Mouse (Mus musculus) midbrain, postnatal 0 days (tissue): ENCODE measurements around the gene Ptges3. TPM values are rescaled to one million over a fixed set of nuclear protein-coding genes. Genes with fewer than 3 reads are reported as not detected.

Experiments used
- ATAC-seq: fragments of 200-750 bp; cut with Nextera tagmentation; 2 replicates; pipeline ENCODE4 v1.8.0; 2017; ENCODE audit warnings: moderate number of reproducible peaks, mild to moderate bottlenecking, moderate TSS enrichment, moderate library complexity; ENCODE audit not compliant: low FRiP score
- DNase-seq: peaks from one replicate; pipeline ENCODE4 v3.0.0-alpha.2; 2015; ENCODE audit warnings: low spot score
- H3K27ac ChIP-seq: fragments of 300-500 bp; sonication (generic); 2 replicates; pipeline ENCODE4 v1.5.1; 2014; ENCODE audit warnings: low read depth, mild to moderate bottlenecking, low read length, mixed read lengths
- H3K27me3 ChIP-seq: fragments of 300-500 bp; sonication (generic); 2 replicates; pipeline ENCODE4 v1.6.1; 2014; ENCODE audit warnings: low read length, control low read depth, mixed read lengths; ENCODE audit not compliant: insufficient read depth
- H3K36me3 ChIP-seq: fragments of 300-500 bp; sonication (generic); 2 replicates; pipeline ENCODE4 v1.6.1; 2014; ENCODE audit warnings: low read length, control low read depth, mixed read lengths; ENCODE audit not compliant: insufficient read depth
- H3K4me1 ChIP-seq: fragments of 300-500 bp; sonication (generic); 2 replicates; pipeline ENCODE4 v1.6.1; 2014; ENCODE audit warnings: mild to moderate bottlenecking, control low read depth, antibody characterized with exemption, low read length, mixed read lengths; ENCODE audit not compliant: insufficient read depth
- H3K4me2 ChIP-seq: fragments of 300-500 bp; sonication (generic); 2 replicates; pipeline ENCODE4 v1.6.1; 2014; ENCODE audit warnings: low read depth, mild to moderate bottlenecking, low read length, mixed read lengths; ENCODE audit not compliant: poor library complexity, severe bottlenecking
- H3K4me3 ChIP-seq: fragments of 300-500 bp; sonication (generic); 2 replicates; pipeline ENCODE4 v1.5.1; 2014; ENCODE audit warnings: low read depth, mild to moderate bottlenecking, low read length, moderate library complexity
- H3K9ac ChIP-seq: fragments of 300-500 bp; sonication (generic); replicated peaks from 2 replicates; pipeline ENCODE4 v1.6.1; 2014; ENCODE audit warnings: mild to moderate bottlenecking, low read length, moderate library complexity, mixed read lengths; ENCODE audit not compliant: poor library complexity, severe bottlenecking
- H3K9me3 ChIP-seq: fragments of 300-500 bp; sonication (generic); 2 replicates; pipeline ENCODE4 v1.6.1; 2016; ENCODE audit warnings: low read length, control low read depth
- CTCF ChIP-seq: IDR thresholded peaks from 2 replicates; pipeline ENCODE4 v1.5.1; 2016; ENCODE audit warnings: antibody characterized with exemption, mild to moderate bottlenecking
- WGBS: fragments of 180-500 bp; shearing (Covaris S2); extraction: QIAGEN DNeasy Blood & Tissue Kit; methylation state at CpG from one replicate; pipeline ENCODE4 v1.1.7; 2014; 5-methylcytosine and 5-hydroxymethylcytosine counted together
- polyA plus RNA-seq: library from polyadenylated mRNA; unstranded; fragments of >200 nt; fragmentation: Nextera tagmentation; extraction: Ambion mirVana; gene quantifications from 2 replicates; pipeline ENCODE4 v1.2.1, GENCODE M21; 2015
- total RNA-seq: library from RNA; depleted of rRNA; stranded (reverse); fragments of >200 nt; gene quantifications from 2 replicates; pipeline ENCODE4 v1.2.3, GENCODE M21; 2014

Ptges3 gene
- total and polyA plus RNA-seq, 2 experiments from 2014 or later: 109 to 433 TPM

GRCm38 (mm10) chr10:128030860-128031259 is 27.9 kb upstream of the Ptges3 start:
- no peaks in the 10 kb centered on the region for H3K27me3 ChIP-seq
- ATAC-seq: no peak
- H3K36me3 ChIP-seq: peaks cover 8% of the 10 kb centered on the region; the same call in 1 of the 2 replicates
- H3K27ac ChIP-seq: no peak overlapping the region
- H3K9me3 ChIP-seq: no peaks in the 10 kb centered on the region
- no peak overlapping the region for H3K4me3 ChIP-seq
- DNase-seq: no peak
- no peaks in the 10 kb centered on the region for H3K4me1 ChIP-seq
- H3K4me2 ChIP-seq: no peak overlapping the region
- no peak overlapping the region for H3K9ac ChIP-seq
- WGBS: 79% methylated on average over 2 of the region's 2 CpGs
- no peak for TF ChIP-seq CTCF

DNA sequence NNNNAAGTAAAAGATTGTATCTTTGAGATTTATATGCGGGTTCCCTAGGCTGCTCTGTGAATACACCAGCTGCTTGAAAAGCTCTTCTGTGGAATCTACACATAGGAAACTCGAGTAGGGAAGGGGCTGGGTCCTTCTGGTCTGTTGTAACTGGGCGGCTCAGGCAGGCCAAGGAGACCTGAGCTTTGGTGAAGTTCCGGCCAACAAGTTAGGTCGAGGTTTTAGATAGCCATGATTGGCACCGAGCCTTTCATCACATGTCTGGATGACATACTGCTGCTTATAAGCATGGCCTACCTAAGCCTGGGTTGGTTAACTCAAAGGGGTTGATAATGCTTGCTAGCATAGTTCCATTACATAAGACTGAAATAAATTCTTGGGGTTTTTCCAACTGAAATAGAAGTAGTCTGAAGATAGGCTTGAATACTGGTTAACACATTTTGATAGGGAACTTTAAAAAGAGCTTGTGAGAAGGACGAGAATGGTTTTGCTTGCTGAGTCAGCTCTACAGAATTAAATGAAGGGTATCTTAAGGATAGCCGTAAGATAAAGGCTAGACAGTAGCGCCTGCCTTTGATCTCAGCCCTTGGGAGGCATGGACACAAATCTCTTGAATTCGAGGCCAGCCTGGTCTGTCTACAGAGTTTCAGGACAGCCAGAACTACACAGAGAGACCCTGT is 21.9 kb upstream of the Ptges3 start:
- TF ChIP-seq CTCF: no peak

GRCm38 (mm10) chr10:128037921-128038320 is 20.8 kb upstream of the Ptges3 start:
- no peak overlapping the region for H3K4me3 ChIP-seq
- ATAC-seq (no peak), DNase-seq (no peak)
- no peak for TF ChIP-seq CTCF
- no peak overlapping the region; the same call in 1 of the 2 replicates for H3K4me2 ChIP-seq
- 0 out of 2 replicates have a peak, but pooled peaks cover 9% of the 10 kb centered on the region for H3K4me1 ChIP-seq
- no peak overlapping the region for H3K27ac ChIP-seq
- no peaks in the 10 kb centered on the region for H3K27me3 ChIP-seq
- H3K36me3 ChIP-seq: peaks cover 21% of the 10 kb centered on the region
- H3K9me3 ChIP-seq: no peaks in the 10 kb centered on the region
- 51% methylated on average over 3 of the region's 3 CpGs for WGBS
- H3K9ac ChIP-seq: no peak overlapping the region

More for the DNA sequence above, 21.9 kb upstream of the Ptges3 start:
- ATAC-seq (no peak), DNase-seq (peak; percentile 55)
- H3K9me3 ChIP-seq: no peaks in the 10 kb centered on the region
- peak overlapping the region; percentile 90; the same call in 1 of the 2 replicates for H3K27ac ChIP-seq
- H3K4me3 ChIP-seq: peak overlapping the region; percentile 51
- H3K36me3 ChIP-seq: peaks cover 21% of the 10 kb centered on the region
- peak overlapping the region; percentile 71 for H3K9ac ChIP-seq
- H3K27me3 ChIP-seq: no peaks in the 10 kb centered on the region
- H3K4me1 ChIP-seq: 0 out of 2 replicates have a peak, but pooled peaks cover 9% of the 10 kb centered on the region
- peak overlapping the region; percentile 86 for H3K4me2 ChIP-seq
- WGBS: 2% methylated on average over 10 of the region's 10 CpGs

DNA sequence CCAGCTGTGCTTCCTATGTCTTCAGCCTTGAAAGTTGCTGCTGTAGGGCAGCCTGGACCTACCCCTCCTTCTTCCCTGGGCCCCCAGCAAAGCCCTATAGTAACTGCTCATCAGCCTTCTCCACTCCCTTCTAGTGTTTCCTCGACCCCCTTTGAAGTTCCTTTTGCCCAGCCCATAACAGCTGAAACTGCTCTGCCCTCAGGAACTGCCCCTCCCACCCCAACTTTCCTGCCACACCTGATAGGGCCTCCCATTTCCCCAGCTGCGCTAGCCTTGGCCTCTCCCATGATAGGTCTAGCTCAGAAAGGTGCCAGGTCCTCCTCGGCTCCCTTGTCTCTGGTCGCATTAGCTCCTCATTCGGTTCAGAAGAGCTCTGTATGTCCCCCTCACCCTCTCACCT is 19.6 kb upstream of the Ptges3 start:
- Histone ChIP-seq H3K4me1 (0 out of 2 replicates have a peak, but pooled peaks cover 9% of the 10 kb centered on the region), H3K27me3 (no peaks in the 10 kb centered on the region), H3K27ac (no peak overlapping the region), H3K9ac (no peak overlapping the region), H3K4me2 (no peak overlapping the region), H3K4me3 (no peak overlapping the region), H3K9me3 (no peaks in the 10 kb centered on the region), H3K36me3 (peaks cover 31% of the 10 kb centered on the region)
- ATAC-seq: no peak
- no peak for TF ChIP-seq CTCF
- no peak for DNase-seq
- 74% methylated on average over 5 of the region's 5 CpGs for WGBS

- no peak overlapping the region for H3K4me3 ChIP-seq
- H3K36me3 ChIP-seq: peaks cover 38% of the 10 kb centered on the region
- H3K27me3 ChIP-seq: no peaks in the 10 kb centered on the region
- no peak for TF ChIP-seq CTCF
- 70% methylated on average over 3 of the region's 3 CpGs for WGBS
- DNase-seq (no peak), ATAC-seq (no peak)
- no peak overlapping the region for H3K4me2 ChIP-seq
- 0 out of 2 replicates have a peak, but pooled peaks cover 9% of the 10 kb centered on the region for H3K4me1 ChIP-seq
- no peak overlapping the region for H3K9ac ChIP-seq
- H3K9me3 ChIP-seq: no peaks in the 10 kb centered on the region
- no peak overlapping the region for H3K27ac ChIP-seq
These were observed 18.9 kb upstream of the Ptges3 start for GRCm38 (mm10) chr10:128039858-128040257.

- H3K36me3 ChIP-seq: peaks cover 40% of the 10 kb centered on the region
- H3K4me3 ChIP-seq: no peak overlapping the region
- H3K27ac ChIP-seq: no peak overlapping the region
- DNase-seq: no peak
- H3K4me2 ChIP-seq: no peak overlapping the region
- no peak for ATAC-seq
- H3K9me3 ChIP-seq: no peaks in the 10 kb centered on the region
- H3K9ac ChIP-seq: no peak overlapping the region
- no peaks in the 10 kb centered on the region for H3K27me3 ChIP-seq
- WGBS: 88% methylated on average over 5 of the region's 5 CpGs
- 0 out of 2 replicates have a peak, but pooled peaks cover 9% of the 10 kb centered on the region for H3K4me1 ChIP-seq
- no peak for TF ChIP-seq CTCF
These were observed 18.5 kb upstream of the Ptges3 start for GRCm38 (mm10) chr10:128040293-128040692.
